Mouse (Mus musculus) ES-Bruce4 (cell line): ENCODE results near the gene Lrrc45. TPM values are rescaled to one million over a fixed set of nuclear protein-coding genes. Genes with fewer than 3 reads are reported as not detected.

Source experiments
- H3K27ac ChIP-seq: 2 replicates; pipeline ENCODE4 v1.5.1; 2012; ENCODE audit warnings: low read length, inconsistent platforms; ENCODE audit not compliant: insufficient read depth
- H3K27me3 ChIP-seq: 2 replicates; pipeline ENCODE4 v1.6.1; 2012; ENCODE audit warnings: mild to moderate bottlenecking, low read length, inconsistent platforms; ENCODE audit not compliant: control insufficient read depth, poor library complexity, insufficient read depth, severe bottlenecking
- H3K36me3 ChIP-seq: 2 replicates; pipeline ENCODE4 v1.6.1; 2012; ENCODE audit warnings: inconsistent platforms, mild to moderate bottlenecking, low read length, moderate library complexity; ENCODE audit not compliant: control insufficient read depth, poor library complexity, insufficient read depth, severe bottlenecking
- H3K4me1 ChIP-seq: one replicate; pipeline ENCODE4 v1.8.1; 2011; ENCODE audit warnings: low read length; ENCODE audit not compliant: control insufficient read depth, insufficient read depth
- H3K4me3 ChIP-seq: 2 replicates; pipeline ENCODE4 v1.5.1; 2011; ENCODE audit warnings: low read depth, mild to moderate bottlenecking, low read length
- H3K9ac ChIP-seq: 2 replicates; pipeline ENCODE4 v1.6.1; 2012; ENCODE audit warnings: low read depth, mild to moderate bottlenecking, inconsistent platforms; ENCODE audit not compliant: poor library complexity, severe bottlenecking
- H3K9me3 ChIP-seq: replicated peaks from 2 replicates; pipeline ENCODE4 v1.6.1; 2012; ENCODE audit warnings: mild to moderate bottlenecking, low read length, inconsistent platforms; ENCODE audit not compliant: control insufficient read depth, poor library complexity, insufficient read depth, severe bottlenecking
- CTCF ChIP-seq: IDR thresholded peaks from one replicate; pipeline ENCODE4 v1.8.1; 2011; ENCODE audit warnings: low read depth, low read length
- EP300 ChIP-seq: IDR thresholded peaks from 2 replicates; pipeline ENCODE4 v1.6.1; 2011; ENCODE audit warnings: low read depth, low read length; ENCODE audit not compliant: insufficient read depth
- POLR2A ChIP-seq: IDR thresholded peaks from one replicate; pipeline ENCODE4 v1.8.1; 2011; ENCODE audit warnings: low read length; ENCODE audit not compliant: insufficient read depth
- polyA plus RNA-seq: library from polyadenylated mRNA; stranded (reverse); fragments of >200 nt; gene quantifications from 2 replicates; pipeline ENCODE4 v1.2.4, GENCODE M21; 2011; ENCODE audit warnings: low read depth; ENCODE audit not compliant: missing spikeins, insufficient read depth, insufficient read length

Gene Lrrc45
- polyA plus RNA-seq, 1 experiment = 9.8 TPM

DNA sequence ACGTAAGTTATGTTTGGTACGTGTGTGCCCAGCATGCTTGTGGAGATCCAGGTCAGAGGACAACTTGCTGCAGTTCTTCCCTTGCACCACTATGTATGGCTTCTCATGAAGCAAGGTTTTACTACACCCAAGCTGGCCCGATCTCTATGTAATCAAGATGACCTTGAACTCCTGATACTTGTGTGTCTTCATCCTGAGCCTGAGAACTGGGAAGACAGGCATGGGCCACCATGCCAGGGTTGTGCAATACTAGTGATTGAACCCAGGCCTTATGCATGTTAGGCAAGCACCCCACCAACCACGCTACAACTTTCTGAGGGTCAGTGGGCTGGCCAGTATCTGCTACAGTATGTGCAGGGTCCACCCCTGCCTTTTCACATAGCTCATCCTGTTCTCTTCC lies 36.8 kb upstream of the Lrrc45 start:
- Histone ChIP-seq H3K36me3 (peaks cover 4% of the 10 kb centered on the region; the same call in 1 of the 2 replicates), H3K27ac (no peak overlapping the region), H3K9ac (no peak overlapping the region), H3K4me1 (no peaks in the 10 kb centered on the region), H3K27me3 (no peaks in the 10 kb centered on the region), H3K9me3 (no peaks in the 10 kb centered on the region), H3K4me3 (no peak overlapping the region)
- TF ChIP-seq EP300 (no peak), CTCF (no peak), POLR2A (no peak)

DNA sequence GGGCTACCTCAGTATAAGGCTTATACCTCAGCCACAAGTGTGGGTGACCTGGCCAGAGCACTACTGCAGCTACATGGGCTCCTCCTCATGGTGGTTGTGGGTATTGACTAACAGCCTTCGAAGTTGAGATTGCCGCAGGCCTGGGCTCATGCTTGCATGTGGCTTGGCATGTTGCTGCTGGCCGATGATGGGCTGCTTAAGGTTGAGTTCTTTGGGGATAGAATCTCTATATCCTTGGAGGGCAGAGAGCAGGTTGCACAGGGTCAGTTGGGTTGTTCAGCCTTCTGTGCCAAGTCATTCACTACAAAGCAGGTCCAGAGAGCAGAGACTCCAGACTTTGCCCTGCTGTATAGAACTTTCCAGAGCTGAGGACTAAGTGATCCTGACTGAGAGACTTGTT lies 33.8 kb upstream of the Lrrc45 start:
- peaks cover 5% of the 10 kb centered on the region; the same call in 1 of the 2 replicates for H3K36me3 ChIP-seq
- TF ChIP-seq POLR2A (no peak), CTCF (peak; percentile 44), EP300 (no peak)

GRCm38 (mm10) chr11:120682683-120683082 lies 31.0 kb upstream of the Lrrc45 start:
- TF ChIP-seq CTCF = no peak
- no peak for TF ChIP-seq EP300
- no peak for TF ChIP-seq POLR2A
- no peaks in the 10 kb centered on the region for H3K4me1 ChIP-seq
- H3K9ac ChIP-seq = no peak overlapping the region
- H3K4me3 ChIP-seq = no peak overlapping the region
- no peak overlapping the region for H3K27ac ChIP-seq
- H3K36me3 ChIP-seq = peaks cover 5% of the 10 kb centered on the region; the same call in 1 of the 2 replicates
- H3K27me3 ChIP-seq = no peaks in the 10 kb centered on the region
- H3K9me3 ChIP-seq = no peaks in the 10 kb centered on the region

More for the DNA sequence above, 33.8 kb upstream of the Lrrc45 start:
- no peaks in the 10 kb centered on the region for H3K4me1 ChIP-seq
- no peak overlapping the region for H3K4me3 ChIP-seq
- H3K27me3 ChIP-seq = no peaks in the 10 kb centered on the region
- H3K9me3 ChIP-seq = no peaks in the 10 kb centered on the region
- no peak overlapping the region for H3K27ac ChIP-seq
- H3K9ac ChIP-seq = no peak overlapping the region

DNA sequence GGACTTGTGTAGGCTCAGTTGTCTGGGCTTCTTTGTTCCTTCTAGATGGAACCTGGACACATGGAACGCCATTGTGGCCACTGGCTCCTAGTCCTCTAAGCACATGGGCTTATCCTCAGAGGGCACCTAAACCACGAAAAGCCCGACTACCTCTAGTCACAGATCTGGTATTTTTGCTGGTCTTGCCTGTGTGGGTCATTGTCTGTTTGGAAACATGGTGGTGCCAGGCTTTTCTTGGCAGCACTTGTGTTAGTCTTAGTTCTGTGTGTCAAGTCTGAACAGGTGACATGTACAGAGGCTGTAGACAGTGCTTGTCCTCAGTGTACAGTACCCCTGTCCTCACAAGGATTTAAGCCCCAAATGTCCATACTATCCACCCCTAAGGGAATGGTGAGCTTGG lies 30.2 kb upstream of the Lrrc45 start:
- no peaks in the 10 kb centered on the region for H3K27me3 ChIP-seq
- peaks cover 5% of the 10 kb centered on the region for H3K36me3 ChIP-seq
- TF ChIP-seq POLR2A (no peak), CTCF (no peak), EP300 (no peak)
- no peaks in the 10 kb centered on the region for H3K4me1 ChIP-seq
- no peak overlapping the region for H3K4me3 ChIP-seq
- H3K9ac ChIP-seq = no peak overlapping the region
- no peaks in the 10 kb centered on the region for H3K9me3 ChIP-seq
- no peak overlapping the region for H3K27ac ChIP-seq

GRCm38 (mm10) chr11:120684086-120684485 lies 29.6 kb upstream of the Lrrc45 start:
- TF ChIP-seq POLR2A (no peak), CTCF (no peak), EP300 (no peak)
- H3K4me3 ChIP-seq = no peak overlapping the region
- peaks cover 10% of the 10 kb centered on the region for H3K36me3 ChIP-seq
- no peak overlapping the region for H3K27ac ChIP-seq
- H3K9ac ChIP-seq = no peak overlapping the region
- no peaks in the 10 kb centered on the region for H3K27me3 ChIP-seq
- no peaks in the 10 kb centered on the region for H3K9me3 ChIP-seq
- no peaks in the 10 kb centered on the region for H3K4me1 ChIP-seq

GRCm38 (mm10) chr11:120684660-120685059 lies 29.1 kb upstream of the Lrrc45 start:
- no peak overlapping the region for H3K27ac ChIP-seq
- H3K9ac ChIP-seq = no peak overlapping the region
- no peaks in the 10 kb centered on the region for H3K27me3 ChIP-seq
- peaks cover 12% of the 10 kb centered on the region for H3K36me3 ChIP-seq
- no peaks in the 10 kb centered on the region for H3K9me3 ChIP-seq
- H3K4me3 ChIP-seq = no peak overlapping the region
- H3K4me1 ChIP-seq = no peaks in the 10 kb centered on the region
- no peak for TF ChIP-seq EP300
- no peak for TF ChIP-seq POLR2A
- TF ChIP-seq CTCF = no peak
